Mouse (Mus musculus) liver, adult 2 months (tissue): Measurements from ENCODE around the gene Nhej1. TPM values are rescaled to one million over a fixed set of nuclear protein-coding genes. Genes with fewer than 3 reads are reported as not detected.

Source experiments
- DNase-seq: peaks from one replicate; pipeline ENCODE4 v3.0.0-alpha.2; 2011; ENCODE audit warnings: low read depth, low spot score; ENCODE audit errors: extremely low read depth
- H3K27ac ChIP-seq: fragments of 200-500 bp; replicated peaks from 2 replicates; pipeline ENCODE4 v1.5.1; 2012; ENCODE audit warnings: low read depth, mild to moderate bottlenecking, control low read depth, inconsistent platforms, low read length; ENCODE audit not compliant: insufficient read depth
- H3K27me3 ChIP-seq: fragments of 200-500 bp; 2 replicates; pipeline ENCODE4 v1.6.1; 2012; ENCODE audit warnings: mild to moderate bottlenecking, moderate library complexity, low read length, inconsistent platforms; ENCODE audit not compliant: control insufficient read depth, insufficient read depth
- H3K36me3 ChIP-seq: fragments of 200-500 bp; 2 replicates; pipeline ENCODE4 v1.6.1; 2012; ENCODE audit warnings: low read length, inconsistent platforms; ENCODE audit not compliant: control insufficient read depth, insufficient read depth
- H3K4me1 ChIP-seq: fragments of 200-500 bp; 2 replicates; pipeline ENCODE4 v1.6.1; 2011; ENCODE audit warnings: low read length; ENCODE audit not compliant: control insufficient read depth, insufficient read depth
- H3K4me3 ChIP-seq: fragments of 200-500 bp; 2 replicates; pipeline ENCODE4 v1.5.1; 2011; ENCODE audit warnings: low read depth, mild to moderate bottlenecking, control low read depth, low read length, moderate library complexity; ENCODE audit not compliant: insufficient read depth
- H3K79me2 ChIP-seq: fragments of 200-500 bp; 2 replicates; pipeline ENCODE4 v1.6.1; 2012; ENCODE audit warnings: inconsistent platforms, mild to moderate bottlenecking, low read length, moderate library complexity; ENCODE audit not compliant: control insufficient read depth, insufficient read depth
- H3K9ac ChIP-seq: fragments of 200-500 bp; 2 replicates; pipeline ENCODE4 v1.6.1; 2012; ENCODE audit warnings: low read depth, mild to moderate bottlenecking, control low read depth, inconsistent platforms, low read length
- CTCF ChIP-seq: fragments of 200-500 bp; IDR thresholded peaks from 2 replicates; pipeline ENCODE4 v1.5.1; 2011; ENCODE audit warnings: low read depth, low read length, control low read depth
- POLR2A ChIP-seq: fragments of 200-500 bp; IDR thresholded peaks from 2 replicates; pipeline ENCODE4 v1.6.1; 2011; ENCODE audit warnings: low read length, control low read depth; ENCODE audit not compliant: insufficient read depth; ENCODE audit errors: extremely low read depth
- WGBS: fragments of 180-500 bp; shearing (Covaris S2); methylation state at CpG from one replicate; pipeline ENCODE4 v1.1.7; 2018; 5-methylcytosine and 5-hydroxymethylcytosine counted together
- polyA plus RNA-seq: library from polyadenylated mRNA; depleted of rRNA; stranded (reverse); fragments of >200 nt; gene quantifications from 2 replicates; pipeline ENCODE4 v1.2.3, GENCODE M21; 2012
- total RNA-seq: library from RNA; depleted of rRNA; stranded (reverse); fragments of >200 nt; gene quantifications from 2 replicates; pipeline ENCODE4 v1.2.3, GENCODE M21; 2014

Gene Nhej1
- total and polyA plus RNA-seq, 2 experiments = 1.9 to 2.2 TPM

- Histone ChIP-seq H3K27me3 (0 out of 2 replicates have a peak, but pooled peaks cover 2% of the 10 kb centered on the region), H3K36me3 (no peaks in the 10 kb centered on the region), H3K27ac (no peak overlapping the region), H3K9ac (no peak overlapping the region), H3K4me1 (no peaks in the 10 kb centered on the region), H3K79me2 (no peaks in the 10 kb centered on the region), H3K4me3 (no peak overlapping the region)
- DNase-seq = no peak
- WGBS = 55% methylated on average over 12 of the region's 12 CpGs
- TF ChIP-seq POLR2A (no peak), CTCF (no peak)
These were observed 183.2 kb downstream of the Nhej1 start for GRCm38 (mm10) chr1:74941651-74942360.

DNA sequence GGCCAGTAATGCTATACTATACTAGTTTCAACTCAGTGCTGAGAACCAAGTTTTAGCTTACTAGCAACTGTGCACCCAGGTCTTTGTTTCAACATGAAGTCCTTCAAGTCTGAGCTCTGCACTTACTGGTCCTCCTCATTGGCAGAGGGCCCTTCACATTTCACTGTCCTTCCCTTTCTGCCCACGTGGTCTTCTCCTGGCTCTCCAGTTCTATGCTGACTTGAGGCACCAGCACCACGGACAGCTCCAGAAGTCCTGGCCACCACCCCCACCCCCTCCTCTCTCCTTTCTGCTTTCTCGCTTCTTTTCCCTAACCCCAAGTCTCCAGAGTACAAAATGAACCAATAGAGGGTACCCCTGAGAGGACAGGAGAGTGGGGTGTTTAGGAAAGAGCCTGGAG lies 185.2 kb downstream of the Nhej1 start:
- Histone ChIP-seq H3K4me1 (no peaks in the 10 kb centered on the region), H3K4me3 (no peak overlapping the region), H3K27me3 (peaks cover 4% of the 10 kb centered on the region; the same call in 1 of the 2 replicates), H3K9ac (no peak overlapping the region), H3K27ac (no peak overlapping the region), H3K36me3 (no peaks in the 10 kb centered on the region), H3K79me2 (no peaks in the 10 kb centered on the region)
- no peak for DNase-seq
- TF ChIP-seq POLR2A (no peak), CTCF (no peak)
- whole genome bisulfite sequencing = 9% methylated on average over 3 of the region's 3 CpGs

GRCm38 (mm10) chr1:74936221-74936830 lies 188.7 kb downstream of the Nhej1 start:
- no peaks in the 10 kb centered on the region for H3K79me2 ChIP-seq
- 49% methylated on average over 12 of the region's 12 CpGs for WGBS
- no peaks in the 10 kb centered on the region for H3K36me3 ChIP-seq
- DNase-seq = no peak
- no peak for TF ChIP-seq POLR2A
- no peak for TF ChIP-seq CTCF
- H3K4me3 ChIP-seq = no peak overlapping the region
- H3K4me1 ChIP-seq = no peaks in the 10 kb centered on the region
- no peak overlapping the region for H3K9ac ChIP-seq
- H3K27ac ChIP-seq = no peak overlapping the region
- H3K27me3 ChIP-seq = peaks cover 3% of the 10 kb centered on the region; the same call in 1 of the 2 replicates

DNA sequence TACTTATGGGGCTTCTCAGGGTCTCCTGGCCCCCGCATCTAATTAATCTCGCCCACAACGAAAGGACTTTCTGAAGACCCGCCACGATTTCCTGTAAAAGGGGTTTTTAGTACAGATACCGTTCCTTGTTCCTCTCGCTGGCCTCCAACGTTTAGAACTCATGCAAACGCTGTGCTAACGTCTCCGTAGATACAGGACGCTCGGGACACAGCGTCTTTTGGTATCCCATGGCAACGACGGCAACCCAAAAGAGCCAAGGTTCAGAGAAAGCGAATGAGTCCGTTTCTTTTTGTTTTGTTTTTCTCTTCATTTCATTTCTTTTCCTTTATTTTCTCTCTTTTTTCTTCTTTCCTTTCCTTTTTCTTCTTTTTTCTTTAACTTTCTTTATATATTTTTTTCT lies 189.6 kb downstream of the Nhej1 start, which contains the start of gene Cfap65:
Gene Cfap65 (minus strand): TSS at position 198 of the 400 bp plus-strand sequence.
- DNase-seq = peak; percentile 67
- Histone ChIP-seq H3K36me3 (no peaks in the 10 kb centered on the region), H3K79me2 (no peaks in the 10 kb centered on the region), H3K27ac (no peak within 1 kb of the TSS), H3K9ac (no peak within 1 kb of the TSS), H3K27me3 (peaks cover 3% of the 10 kb centered on the region; the same call in 1 of the 2 replicates), H3K4me3 (no peak within 1 kb of the TSS), H3K4me1 (no peaks in the 10 kb centered on the region)
- WGBS = 3% methylated on average over 18 of the region's 18 CpGs
- TF ChIP-seq POLR2A (no peak), CTCF (no peak)

- H3K4me3 ChIP-seq = no peak overlapping the region
- no peaks in the 10 kb centered on the region for H3K36me3 ChIP-seq
- H3K27me3 ChIP-seq = no peaks in the 10 kb centered on the region
- DNase-seq = no peak
- H3K4me1 ChIP-seq = no peaks in the 10 kb centered on the region
- no peak overlapping the region for H3K27ac ChIP-seq
- no peaks in the 10 kb centered on the region for H3K79me2 ChIP-seq
- TF ChIP-seq CTCF = no peak
- TF ChIP-seq POLR2A = no peak
- H3K9ac ChIP-seq = no peak overlapping the region
- WGBS = 83% methylated on average over 9 of the region's 9 CpGs
These were observed 197.2 kb downstream of the Nhej1 start for GRCm38 (mm10) chr1:74927621-74928296.
